Mouse (Mus musculus) urinary bladder, postnatal 36 days (tissue): Measurements from ENCODE around the gene Gabre.

Source experiments
- DNase-seq, 2 experiments: peaks; one replicate each; pipeline ENCODE4 v3.0.0; 2022; ENCODE audit warnings: low spot score in 2 of 2, mixed read lengths in 1 of 2

The Gabre gene

DNA sequence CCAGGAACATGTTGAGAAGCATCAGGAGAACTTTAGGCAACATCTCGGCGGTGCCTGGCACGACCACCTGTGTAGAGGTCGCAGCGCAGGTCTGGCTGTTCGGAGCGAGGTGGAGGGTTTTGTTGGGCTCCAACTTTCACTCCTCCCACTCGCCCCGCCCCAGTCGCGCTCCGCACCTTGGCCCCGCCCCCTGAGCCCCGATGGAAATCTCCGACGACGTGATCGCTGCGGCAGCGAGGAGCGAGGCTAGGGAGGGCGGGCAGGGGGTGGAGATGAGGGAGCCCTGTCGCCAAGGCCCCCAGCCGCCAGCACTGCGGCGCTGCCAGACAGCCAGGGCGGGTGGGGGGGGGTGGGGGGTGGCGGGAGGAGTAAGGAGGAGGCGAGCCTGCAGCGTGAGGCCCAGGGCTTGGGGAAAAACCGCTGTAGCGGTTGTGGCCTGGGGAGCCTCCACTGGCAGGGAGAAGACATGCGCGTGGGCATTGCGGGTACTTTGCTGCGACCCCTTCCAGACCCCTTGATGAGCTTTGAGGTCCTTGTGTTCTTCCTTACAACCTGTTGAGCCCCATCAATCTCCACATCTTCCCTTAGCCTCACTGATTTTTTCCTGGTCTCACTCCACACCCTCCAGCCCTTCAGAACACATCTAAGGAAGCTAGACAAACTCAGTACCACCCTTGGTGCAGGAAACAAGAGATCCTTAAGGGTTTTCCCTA lies at the start of gene Gabre:
TSS of gene Gabre (minus strand) at position 145 of the 713 bp plus-strand sequence.
- DNase-seq, result peak; percentile 1 to 12

DNA sequence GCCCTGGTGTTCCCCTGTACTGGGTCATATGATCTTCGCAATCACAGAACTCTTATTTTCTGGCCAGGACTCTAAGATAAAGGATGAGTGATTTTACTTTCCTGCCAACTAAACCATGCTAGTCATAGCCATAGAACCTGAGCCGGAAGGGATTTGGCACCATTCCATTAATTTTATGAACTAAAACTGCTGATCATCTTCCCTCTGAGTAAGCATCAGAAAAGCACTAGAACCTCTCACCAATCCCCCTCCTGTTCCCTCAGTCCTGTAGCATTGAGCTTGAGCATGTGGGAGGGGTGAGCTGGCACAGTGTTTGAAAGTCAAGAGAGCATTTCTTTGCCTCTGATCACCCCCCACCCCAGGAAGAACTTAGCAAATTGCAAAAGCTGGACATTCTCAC lies 23.2 kb upstream of the Gabre start:
- DNase-seq, result no peak

DNA sequence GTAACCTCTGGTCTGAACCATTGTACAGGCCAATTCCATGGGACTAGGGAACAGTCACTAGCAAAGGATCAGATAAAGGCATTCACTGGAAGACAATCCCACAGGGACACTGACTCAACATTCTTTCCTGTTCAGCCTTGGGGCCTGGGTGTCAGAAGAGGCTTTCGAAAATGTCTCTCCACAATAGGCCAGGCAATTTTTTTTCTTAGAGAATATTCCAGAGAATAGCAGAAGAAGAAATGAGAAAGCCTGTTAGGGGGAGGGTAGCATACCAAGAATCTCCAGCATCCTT lies 715 bp upstream of the Gabre start:
- DNase-seq, result no peak

DNA sequence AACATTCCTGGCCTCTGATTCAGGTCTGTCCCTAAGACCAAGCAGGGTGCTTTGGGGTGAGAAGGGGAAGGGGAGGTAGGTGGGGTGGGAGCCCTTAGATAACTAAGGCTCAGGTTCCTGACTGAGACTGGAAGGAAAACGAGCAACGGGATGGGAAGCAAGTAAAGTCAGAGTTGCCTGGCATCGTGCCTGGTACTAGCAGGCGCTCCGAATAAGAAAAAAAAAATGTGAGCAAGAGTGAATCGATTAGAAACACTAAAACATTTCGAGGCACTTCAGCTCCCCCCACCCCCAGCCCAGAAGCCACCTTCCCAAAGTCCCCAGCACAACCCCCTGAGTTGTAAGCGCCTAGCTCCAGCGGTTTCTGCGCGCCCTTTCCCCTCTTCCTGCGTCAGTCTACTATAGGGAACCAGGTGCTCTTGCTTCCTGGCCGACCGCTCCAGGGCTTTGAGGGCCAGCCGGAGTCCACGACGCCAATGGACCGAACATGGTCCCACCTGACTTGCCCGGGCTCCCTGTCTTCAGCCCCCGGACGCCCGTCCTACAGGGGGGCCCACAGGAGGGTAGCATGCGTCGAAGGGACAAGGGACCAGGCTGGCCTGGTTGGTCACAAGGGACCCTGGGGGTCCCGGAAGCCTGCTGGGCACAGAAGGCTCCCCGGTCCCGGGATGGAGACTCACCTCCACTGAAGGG lies 491 bp downstream of the Gabre start:
- DNase-seq, result no peak

DNA sequence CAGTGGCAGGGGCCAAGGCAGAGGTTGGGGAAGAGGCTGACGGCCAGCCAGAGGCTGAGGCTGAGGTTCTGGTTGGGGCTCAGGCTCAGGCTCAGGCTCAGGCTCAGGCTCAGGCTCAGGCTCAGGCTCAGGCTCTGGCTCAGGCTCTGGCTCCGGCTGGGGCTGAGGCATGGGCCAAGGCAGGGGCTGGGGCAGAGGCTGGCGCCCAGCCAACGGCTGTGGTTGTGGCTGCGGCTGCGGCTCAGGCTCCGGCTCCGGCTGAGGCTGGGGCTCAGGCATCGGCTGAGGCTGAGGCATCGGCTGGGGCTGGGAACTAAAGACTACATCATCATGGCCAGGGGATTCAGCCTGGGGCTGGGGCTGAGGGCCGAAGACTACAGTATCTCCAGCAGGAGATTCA lies 4.0 kb downstream of the Gabre start:
- DNase-seq, result no peak

DNA sequence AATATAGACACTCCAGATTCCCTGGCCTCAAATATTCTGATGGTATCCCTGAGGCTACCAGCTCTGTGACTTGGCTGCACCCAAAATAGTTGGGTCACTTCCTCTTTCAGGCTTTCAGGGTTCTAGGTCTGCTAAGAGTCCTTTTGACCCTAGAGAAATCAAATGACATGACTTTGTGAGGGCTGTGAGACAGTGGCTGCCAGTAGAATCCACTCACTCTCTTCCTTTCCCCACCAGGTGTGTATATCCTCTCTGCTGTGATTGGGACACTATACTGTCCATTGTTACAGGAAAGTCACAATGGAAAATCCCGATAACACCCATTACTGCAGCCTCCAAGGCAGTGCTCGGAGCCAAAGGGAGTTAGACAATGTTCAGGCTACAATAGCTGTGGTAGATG lies 52.9 kb downstream of the Gabre start, which contains the start of gene Magea4:
TSS of gene Magea4 (plus strand) at position 301 of the 400 bp plus-strand sequence.
- no peak for DNase-seq
